In genomic region chr2:116021931-116022330, GRCm38 (mm10) we compare ENCODE assay signal across 17 mouse cellular contexts. TPM values are rescaled to one million over a fixed set of nuclear protein-coding genes. Genes with fewer than 3 reads are reported as not detected.
DNase-seq lines count a peak whose midpoint lies in the region; ATAC-seq and TF ChIP-seq lines count a peak whose summit lies in the region.
"Had no signal": no experiment of that assay in that cellular context is flagged by ENCODE, and none has a peak within 500 bp of the region (broad histone marks: within the 10 kb centered on the region; RNA-seq: fewer than 3 reads in every experiment).

No protein-coding gene starts in this region.

- H3K27me3 ChIP-seq in heart, postnatal 0 days (ENCODE audit: control insufficient read depth, insufficient read depth, low read length), result no peaks in the 10 kb centered on the region
- H3K27me3 ChIP-seq in megakaryocyte, embryonic 14.5 days (replicated peaks), result no peaks in the 10 kb centered on the region
- peaks cover 19% of the 10 kb centered on the region for H3K27me3 ChIP-seq in forebrain, embryonic 10.5 days (ENCODE audit: poor library complexity, severe bottlenecking)
- H3K27me3 ChIP-seq in stomach, embryonic 14.5 days (ENCODE audit: control insufficient read depth, insufficient read depth, low read length), result no peaks in the 10 kb centered on the region
- H3K27me3 ChIP-seq: liver, embryonic 13.5 days had no signal

- intact Hi-C loops in left cerebral cortex, postnatal 36 days (cut with DNase I), result no loop called here

- H3K27ac ChIP-seq in heart, postnatal 0 days (ENCODE audit: low read depth), result peak overlapping the region; percentile 57
- peak overlapping the region; percentile 83 for H3K27ac ChIP-seq in forebrain, embryonic 10.5 days
- peak overlapping the region; percentile 73 for H3K27ac ChIP-seq in stomach, embryonic 14.5 days (ENCODE audit: low read length)

- H3K4me2 ChIP-seq in heart, postnatal 0 days (ENCODE audit: low read depth, low read length), result no peak overlapping the region
- H3K4me2 ChIP-seq in stomach, embryonic 14.5 days (replicated peaks; ENCODE audit: low read depth, low read length), result no peak overlapping the region
- H3K4me2 ChIP-seq: liver, embryonic 13.5 days had no signal

- WGBS in heart, postnatal 0 days, result 60% methylated on average over 4 of the region's 4 CpGs
- 70% methylated on average over 4 of the region's 4 CpGs for WGBS in forebrain, embryonic 10.5 days
- 48% methylated on average over 4 of the region's 4 CpGs for WGBS in stomach, embryonic 14.5 days

- no peak for TF ChIP-seq EP300 in heart, postnatal 0 days (IDR thresholded peaks at IDR 0.05; ENCODE audit: low read depth)

- no peak for DNase-seq in heart, postnatal 0 days (ENCODE audit: low spot score)
- DNase-seq in heart, adult 18-20 months, result no peak
- no peak for DNase-seq in forebrain, embryonic 10.5 days (ENCODE audit: extremely low spot score, low spot score)
- no peak for DNase-seq in left cerebral cortex, postnatal 36 days (ENCODE audit: low spot score in 2 of 2)
- DNase-seq: adrenal gland, postnatal 14 days; cerebellum, postnatal 10 days; kidney, postnatal 25 days; left cerebral cortex, postnatal 4 days; liver, embryonic 13.5 days; lung, postnatal 4 days; right cerebral cortex, postnatal 14 days; thymus, adult 2 months had no signal

- H3K4me1 ChIP-seq in heart, postnatal 0 days (ENCODE audit: control insufficient read depth, insufficient read depth), result peaks cover 26% of the 10 kb centered on the region
- H3K4me1 ChIP-seq in megakaryocyte, embryonic 14.5 days, result no peaks in the 10 kb centered on the region
- peaks cover 52% of the 10 kb centered on the region for H3K4me1 ChIP-seq in forebrain, embryonic 10.5 days
- peaks cover 34% of the 10 kb centered on the region for H3K4me1 ChIP-seq in stomach, embryonic 14.5 days (ENCODE audit: control insufficient read depth, insufficient read depth, low read length)

- ATAC-seq in heart, postnatal 0 days (ENCODE audit: insufficient read depth, low read depth), result no peak
- no peak for ATAC-seq in megakaryocyte, adult 5-6 weeks (ENCODE audit: poor library complexity, severe bottlenecking)
- ATAC-seq in stomach, embryonic 14.5 days (ENCODE audit: insufficient number of reproducible peaks, insufficient read depth, low FRiP score, low read depth), result no peak
- ATAC-seq: inflammation-experienced regulatory T-cells, adult 6 months had no signal

- no peak for TF ChIP-seq CTCF in heart, postnatal 0 days (IDR thresholded peaks at IDR 0.05; ENCODE audit: low read depth)

- H3K4me3 ChIP-seq in heart, postnatal 0 days (ENCODE audit: low read depth, low read length), result no peak overlapping the region
- peak overlapping the region; percentile 46 for H3K4me3 ChIP-seq in megakaryocyte, embryonic 14.5 days (replicated peaks)
- H3K4me3 ChIP-seq in forebrain, embryonic 10.5 days, result no peak overlapping the region
- H3K4me3 ChIP-seq in stomach, embryonic 14.5 days (ENCODE audit: low read depth, low read length), result no peak overlapping the region
- H3K4me3 ChIP-seq: liver, embryonic 13.5 days had no signal

- H3K9me3 ChIP-seq in heart, postnatal 0 days (replicated peaks; ENCODE audit: control insufficient read depth, low read length), result no peaks in the 10 kb centered on the region
- peaks cover 6% of the 10 kb centered on the region; the same call in 1 of the 2 replicates for H3K9me3 ChIP-seq in megakaryocyte, embryonic 14.5 days
- no peaks in the 10 kb centered on the region for H3K9me3 ChIP-seq in forebrain, embryonic 10.5 days
- H3K9me3 ChIP-seq in stomach, embryonic 14.5 days (ENCODE audit: control insufficient read depth, low read depth, low read length), result no peaks in the 10 kb centered on the region
- H3K9me3 ChIP-seq: liver, embryonic 13.5 days had no signal

- H3K36me3 ChIP-seq in heart, postnatal 0 days (replicated peaks; ENCODE audit: control insufficient read depth, insufficient read depth, low read length), result 0 out of 2 replicates have a peak, but pooled peaks cover 4% of the 10 kb centered on the region
- no peaks in the 10 kb centered on the region for H3K36me3 ChIP-seq in megakaryocyte, embryonic 14.5 days (replicated peaks; ENCODE audit: low read length)
- H3K36me3 ChIP-seq in forebrain, embryonic 10.5 days (replicated peaks), result peaks cover 30% of the 10 kb centered on the region
- H3K36me3 ChIP-seq in stomach, embryonic 14.5 days (ENCODE audit: control insufficient read depth, insufficient read depth, low read length), result peaks cover 13% of the 10 kb centered on the region; the same call in 1 of the 2 replicates
- H3K36me3 ChIP-seq: liver, embryonic 13.5 days had no signal

- H3K9ac ChIP-seq in heart, postnatal 0 days (replicated peaks; ENCODE audit: low read depth, low read length), result no peak overlapping the region
- no peak overlapping the region for H3K9ac ChIP-seq in stomach, embryonic 14.5 days (replicated peaks; ENCODE audit: low read depth, low read length)
- H3K9ac ChIP-seq: liver, embryonic 13.5 days had no signal

RNA-seq across cellular contexts. Expression of gene Meis2, which starts 43.7 kb away (rescaled TPM):
- total RNA-seq in heart, postnatal 0 days (2014; rRNA removed; ENCODE audit: low replicate concordance), result 30.5 and 42.2 TPM in 2 replicates
- 15.4 and 15.7 TPM in 2 replicates for polyA plus RNA-seq in heart, postnatal 0 days (2015; fragmentation: Nextera tagmentation; extraction: Ambion mirVana)
- total RNA-seq in heart, adult 18-20 months (2021), result 10 to 100 TPM; 19.1 to 24.3 TPM
- not detected in 2 replicates for polyA plus RNA-seq in megakaryocyte, embryonic 14.5 days (2012; ENCODE audit: insufficient read depth, low replicate concordance)
- not detected in 2 replicates for total RNA-seq in megakaryocyte, adult 5-6 weeks (2015)
- not detected in 2 replicates for total RNA-seq in megakaryocyte, adult 5-6 weeks (2017)
- polyA plus RNA-seq in forebrain, embryonic 10.5 days (2016; fragmentation: Nextera tagmentation; extraction: Ambion mirVana), result 32.5 TPM in 2 replicates
- 85.0 and 86.3 TPM in 2 replicates for polyA plus RNA-seq in stomach, embryonic 14.5 days (2014; fragmentation: Nextera tagmentation; extraction: Ambion mirVana)
- total RNA-seq in left cerebral cortex, postnatal 36 days (2021), result 100 to 1,000 TPM; 100 to 123 TPM
- total RNA-seq: granulocyte monocyte progenitor cell, adult 5-6 weeks had no signal

Comparison
In these comparisons a context has a peak if more than half of its experiments do, and no peak if none do; other contexts are left out.
1. RNA of gene Meis2, which starts 43.7 kb away (total RNA-seq): 100 to 123 TPM in left cerebral cortex, postnatal 36 days, 30.5 to 42.2 TPM in heart, postnatal 0 days and 19.1 to 24.3 TPM in heart, adult 18-20 months; not detected in megakaryocyte, adult 5-6 weeks; every median in the first group is over 10 times any median in the second.
2. Peak in every context shown above with its lines, with median percentiles within 50 percentile points of each other: H3K27ac ChIP-seq.